Mouse (Mus musculus) stomach, postnatal 0 days (tissue): ENCODE measurements around the gene Tdrd3.

ENCODE experiments used
- CTCF ChIP-seq: IDR thresholded peaks from 2 replicates; pipeline ENCODE4 v1.5.1; 2016; ENCODE audit warnings: antibody characterized with exemption, low read depth, mild to moderate bottlenecking, moderate library complexity
- EP300 ChIP-seq: optimal IDR thresholded peaks from 2 replicates; pipeline ENCODE3; 2016; ENCODE audit warnings: antibody characterized with exemption

DNA sequence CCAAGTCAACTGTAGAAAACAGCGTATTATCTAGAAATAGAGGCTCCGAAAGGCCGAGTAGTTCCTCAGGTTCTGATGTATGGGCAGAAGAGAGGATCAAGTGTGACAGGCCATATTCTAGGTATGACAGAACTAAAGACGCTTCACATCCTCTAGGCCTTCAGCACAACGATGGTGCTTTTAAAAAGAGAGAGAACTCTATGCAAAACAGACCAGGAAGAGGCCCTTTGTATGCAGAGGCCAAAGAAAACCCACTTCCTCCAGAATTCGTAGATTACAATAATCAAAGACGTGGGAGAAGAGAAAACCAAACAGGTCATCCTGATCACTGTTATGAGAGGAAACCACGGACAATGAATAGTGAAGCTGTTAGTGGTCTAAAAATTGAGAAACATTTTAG is 89.5 kb downstream of the Tdrd3 start:
- TF ChIP-seq CTCF (no peak), EP300 (no peak)
